Mouse (Mus musculus) retina, adult 2 months (tissue): ENCODE measurements around the gene Mmab.

Source experiments
- DNase-seq: peaks from one replicate; pipeline ENCODE4 v3.0.0-alpha.2; 2012; ENCODE audit warnings: low read depth, low spot score

Gene Mmab

GRCm38 (mm10) chr5:114443566-114444367 lies at the start of gene Mmab, which contains the start of gene Mvk:
TSS of gene Mmab (minus strand) at chr5:114444060.
TSS of gene Mvk (plus strand) at chr5:114444269.
- DNase-seq = peak; percentile 95

DNA sequence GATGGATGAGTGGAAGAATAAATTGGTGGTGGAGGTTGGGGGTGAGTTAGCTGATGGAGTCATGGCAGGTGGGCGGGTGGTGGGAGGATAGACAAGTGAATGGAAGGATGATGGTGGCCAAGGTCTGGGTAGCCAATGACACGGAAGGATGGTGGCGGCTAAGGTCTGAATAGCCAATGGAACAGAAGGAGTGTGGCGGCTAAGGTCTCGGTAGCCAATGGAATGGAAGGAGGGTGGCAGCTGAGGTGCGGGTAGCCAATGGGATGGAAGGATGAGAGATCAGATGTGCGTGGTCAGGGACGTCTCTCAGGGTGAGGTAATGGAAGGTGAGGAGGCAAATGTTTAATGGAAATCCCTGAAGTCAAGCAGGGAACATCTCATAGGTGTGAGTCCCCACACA lies 46.4 kb upstream of the Mmab start:
- DNase-seq = no peak

- no peak for DNase-seq
Measured at GRCm38 (mm10) chr5:114489570-114489969, 45.7 kb upstream of the Mmab start.

- no peak for DNase-seq
Measured at GRCm38 (mm10) chr5:114485685-114486084, 41.8 kb upstream of the Mmab start.

GRCm38 (mm10) chr5:114482587-114483011 lies 38.7 kb upstream of the Mmab start:
- DNase-seq = no peak

GRCm38 (mm10) chr5:114478267-114478666 lies 34.4 kb upstream of the Mmab start:
- no peak for DNase-seq

DNA sequence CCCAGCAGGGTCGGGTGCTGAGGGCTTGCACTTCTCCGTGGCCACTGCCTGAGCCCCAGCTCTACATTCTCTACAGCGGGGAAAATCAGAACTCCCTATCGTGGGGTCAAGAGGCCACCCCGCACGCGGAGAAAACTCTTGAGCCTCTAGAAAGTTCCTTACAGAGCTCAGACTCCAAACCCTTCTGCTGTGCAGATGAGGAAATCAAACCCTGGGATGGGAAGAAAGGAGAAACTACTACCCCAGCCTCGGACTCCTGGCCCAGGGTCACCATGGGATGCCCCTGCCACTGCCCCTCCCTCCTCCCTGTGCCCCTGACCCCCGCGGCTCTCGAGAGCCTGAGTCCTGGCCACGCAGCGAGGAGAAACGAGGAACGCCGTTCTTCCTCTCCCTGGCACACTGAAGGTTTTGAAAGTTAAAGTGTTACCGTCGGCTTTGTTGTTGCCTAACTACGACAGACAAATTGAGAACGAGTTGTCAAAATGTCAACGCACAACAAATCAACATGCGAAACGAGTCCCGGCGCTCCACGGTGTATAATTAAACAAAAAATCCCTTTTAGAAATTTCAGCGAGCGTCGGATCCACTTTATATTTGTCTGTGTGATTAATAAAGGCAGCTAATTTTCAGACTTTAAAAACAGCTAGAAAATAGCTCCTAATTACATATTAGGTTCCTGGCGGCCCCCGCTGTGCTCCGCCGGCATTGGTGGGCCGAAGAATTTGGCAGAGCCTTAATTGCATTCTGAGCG lies 31.1 kb upstream of the Mmab start:
- DNase-seq = no peak

DNA sequence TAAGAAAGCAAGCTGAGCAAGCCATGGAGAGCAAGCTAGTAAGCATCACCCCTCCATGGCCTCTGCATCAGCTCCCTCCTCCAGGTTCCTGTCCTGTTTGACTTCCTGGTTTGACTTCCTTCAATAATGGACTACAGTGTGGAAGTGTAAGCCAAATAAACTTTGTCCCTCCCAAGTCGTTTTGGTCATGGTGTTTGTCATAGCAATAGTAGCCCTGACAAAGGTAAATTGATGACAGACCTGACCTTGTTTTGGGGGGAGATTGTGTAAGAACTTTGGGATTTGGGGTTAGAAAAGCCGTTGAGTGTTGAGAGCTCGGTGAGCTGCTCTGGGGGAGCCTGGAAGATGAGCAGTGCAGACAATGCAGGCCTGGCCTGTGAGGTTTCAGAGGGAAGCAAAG lies 26.5 kb upstream of the Mmab start:
- no peak for DNase-seq

- no peak for DNase-seq
Measured at GRCm38 (mm10) chr5:114468007-114468406, 24.1 kb upstream of the Mmab start.

- DNase-seq = peak; percentile 85
Measured at GRCm38 (mm10) chr5:114467430-114467829, 23.6 kb upstream of the Mmab start.

DNA sequence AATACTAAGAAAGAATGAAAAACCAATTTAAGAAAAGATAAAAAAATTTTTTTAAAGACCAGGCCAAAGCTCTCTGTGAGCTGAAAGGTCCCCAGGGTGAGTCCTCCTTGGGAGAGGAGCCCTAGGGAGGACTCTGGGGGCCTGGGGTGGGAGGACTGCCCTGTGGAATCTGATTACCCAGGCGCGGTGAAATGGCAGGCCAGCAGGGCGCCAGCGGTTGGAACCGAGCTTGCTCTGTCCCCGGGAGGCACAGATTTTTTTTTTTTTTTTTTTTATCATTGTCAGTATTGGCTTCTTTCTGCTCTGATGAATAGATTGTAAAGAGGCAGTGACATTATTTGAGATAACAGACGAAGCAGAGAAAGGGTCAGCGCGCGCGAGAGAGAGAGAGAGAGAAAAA lies 23.2 kb upstream of the Mmab start:
- DNase-seq = no peak

GRCm38 (mm10) chr5:114465641-114466040 lies 21.8 kb upstream of the Mmab start:
- no peak for DNase-seq

DNA sequence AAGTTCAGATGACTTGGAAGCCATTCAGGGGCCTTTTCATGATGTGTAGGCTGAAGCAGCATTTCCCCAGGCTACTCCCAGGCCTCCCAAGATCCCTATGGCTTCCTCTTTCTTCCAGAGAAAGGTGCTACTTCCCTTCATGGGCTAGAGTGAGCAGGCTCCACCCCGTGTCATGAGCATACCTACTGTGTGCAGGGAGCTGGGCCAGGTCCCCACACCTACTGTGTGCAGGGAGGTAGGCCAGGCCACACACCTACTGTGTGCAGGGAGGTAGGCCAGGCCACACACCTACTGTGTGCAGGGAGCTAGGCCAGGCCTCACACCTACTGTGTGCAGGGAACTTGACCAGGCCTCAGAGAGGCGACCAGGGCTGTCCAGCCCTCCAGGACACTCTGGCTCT lies 20.7 kb upstream of the Mmab start:
- DNase-seq = no peak

DNA sequence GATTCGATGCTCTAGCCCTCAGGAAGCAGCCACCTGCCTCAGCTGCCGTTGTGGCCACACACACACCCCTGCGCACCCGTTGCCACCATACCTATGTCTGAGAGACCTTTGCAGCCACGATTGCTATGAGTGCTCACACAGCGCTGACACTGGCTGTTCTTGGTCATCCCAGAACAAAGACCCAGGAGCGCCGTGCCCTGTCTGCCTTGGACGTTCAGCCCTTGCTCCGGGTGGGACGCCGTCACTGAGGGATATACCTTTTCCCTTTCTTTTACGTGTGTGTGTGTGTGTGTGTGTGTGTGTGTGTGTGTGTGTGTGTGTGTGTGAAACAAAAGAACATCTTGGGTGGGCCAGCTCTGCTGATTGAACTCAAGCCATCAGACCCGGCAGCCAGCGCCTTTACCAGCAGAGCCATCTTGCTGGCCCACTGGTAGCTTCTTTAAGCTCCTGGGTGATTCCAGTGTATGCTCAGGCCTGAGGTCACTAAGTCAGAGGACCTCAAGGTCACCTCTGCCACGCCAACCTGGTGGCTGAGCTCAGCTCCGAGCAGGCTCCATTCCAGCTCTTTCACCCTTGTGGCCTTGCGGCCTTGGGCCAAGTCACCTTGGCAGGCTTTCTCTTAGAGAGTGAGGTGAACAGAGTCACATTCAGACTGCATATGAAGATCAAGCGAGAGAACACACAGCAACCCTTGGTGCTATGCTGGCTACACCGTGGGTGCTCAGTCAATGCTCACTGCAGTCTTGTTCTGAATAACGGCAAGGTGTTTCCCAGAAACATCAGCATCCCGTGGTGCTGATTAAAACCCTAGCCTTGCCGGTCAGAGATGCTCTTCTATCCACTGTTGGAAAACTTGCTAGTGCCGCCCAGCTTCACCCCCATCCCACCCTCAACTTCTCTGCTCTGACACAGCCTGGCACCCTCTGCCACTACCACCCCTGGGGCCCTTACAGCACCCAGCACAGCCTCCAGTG lies 18.5 kb upstream of the Mmab start:
- DNase-seq = no peak

DNA sequence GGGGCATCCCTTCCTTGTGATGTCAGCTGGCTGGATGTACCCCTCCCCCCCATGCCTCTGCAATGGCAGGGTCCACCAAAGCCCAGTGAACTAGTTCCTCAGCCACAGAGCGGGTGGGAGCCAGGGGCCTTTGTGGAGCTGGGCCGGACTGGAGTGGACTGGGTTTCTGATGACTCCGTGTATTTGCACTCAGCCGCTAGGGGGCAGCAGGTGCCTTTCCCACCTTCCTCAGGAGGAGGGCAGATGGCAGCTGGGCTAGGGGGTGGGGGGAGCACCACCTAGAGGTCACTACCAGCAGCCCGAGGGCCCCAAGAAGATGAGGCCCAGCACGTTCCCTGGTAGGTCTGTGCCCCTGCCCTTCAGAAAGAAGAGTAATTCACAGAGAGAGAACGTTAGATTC lies 17.4 kb upstream of the Mmab start:
- peak; percentile 72 for DNase-seq

DNA sequence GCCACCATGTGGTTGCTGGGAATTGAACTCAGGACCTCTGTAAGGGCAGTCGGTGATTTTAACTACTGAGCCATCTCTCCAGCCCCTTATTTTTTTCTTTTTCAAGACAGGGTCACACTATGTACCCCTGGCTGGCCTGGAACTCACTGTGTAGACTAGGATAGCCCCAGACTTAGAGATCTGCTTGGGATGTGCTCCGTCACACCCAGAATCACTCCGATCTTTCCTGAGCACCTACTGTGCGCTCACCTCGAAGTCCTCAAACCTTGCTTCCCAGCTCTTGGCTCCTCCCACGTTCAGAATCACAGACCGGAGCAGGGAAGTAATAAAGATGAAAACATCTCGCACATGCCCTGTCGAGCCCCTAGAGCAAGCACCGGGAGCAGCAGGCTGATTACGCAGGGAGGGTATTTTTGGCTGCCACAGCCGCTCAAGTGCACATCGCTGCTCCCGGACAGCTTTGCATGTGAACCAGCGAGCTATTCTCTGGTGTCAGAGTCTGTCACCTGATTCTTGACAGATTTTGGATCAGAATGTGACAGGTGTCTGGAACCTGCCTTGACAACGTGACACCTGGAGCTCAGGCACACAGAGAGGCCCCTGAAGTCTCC lies 13.2 kb upstream of the Mmab start:
- DNase-seq = no peak

DNA sequence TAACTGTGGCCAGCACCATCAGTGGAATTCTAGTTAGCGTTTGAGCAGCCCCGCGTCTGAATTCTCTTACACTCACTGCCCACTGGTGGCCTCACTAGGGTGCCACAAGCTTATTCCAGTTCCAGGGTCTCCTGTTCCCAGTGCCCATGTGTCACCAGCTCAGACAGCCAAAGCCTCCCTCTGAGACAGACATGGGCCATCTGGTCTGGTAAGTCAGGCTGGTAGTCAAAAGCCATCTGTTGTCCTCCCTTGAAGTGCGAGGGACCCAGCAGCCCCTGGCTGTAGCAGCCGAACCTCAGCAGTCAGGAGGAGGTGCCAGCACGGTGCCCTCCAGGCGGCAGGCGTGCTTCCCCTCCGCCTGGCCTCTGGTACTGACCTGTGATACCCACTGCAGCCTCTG lies 12.4 kb upstream of the Mmab start:
- DNase-seq = no peak

- DNase-seq = no peak
Measured at GRCm38 (mm10) chr5:114449011-114449410, 5.2 kb upstream of the Mmab start.

DNA sequence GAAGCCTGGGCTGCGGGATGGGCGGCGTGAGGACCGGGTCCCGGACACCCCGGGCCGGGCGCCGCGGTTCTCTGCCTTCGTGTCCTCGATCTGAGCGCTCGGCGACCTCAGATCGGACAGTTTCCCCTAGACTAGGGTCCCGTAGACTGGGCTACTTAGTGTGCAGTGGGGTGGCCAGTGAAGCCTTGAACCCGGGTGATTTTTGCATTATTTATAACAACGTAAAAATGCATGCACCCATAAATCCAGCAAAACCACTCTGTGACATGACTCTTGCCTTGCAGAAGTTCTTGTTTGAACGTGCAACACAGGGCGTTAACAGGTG lies 470 bp upstream of the Mmab start:
- DNase-seq = no peak

- DNase-seq = no peak
Measured at GRCm38 (mm10) chr5:114435588-114435987, 8.3 kb downstream of the Mmab start.

- no peak for DNase-seq
Measured at GRCm38 (mm10) chr5:114434359-114434758, 9.5 kb downstream of the Mmab start.

DNA sequence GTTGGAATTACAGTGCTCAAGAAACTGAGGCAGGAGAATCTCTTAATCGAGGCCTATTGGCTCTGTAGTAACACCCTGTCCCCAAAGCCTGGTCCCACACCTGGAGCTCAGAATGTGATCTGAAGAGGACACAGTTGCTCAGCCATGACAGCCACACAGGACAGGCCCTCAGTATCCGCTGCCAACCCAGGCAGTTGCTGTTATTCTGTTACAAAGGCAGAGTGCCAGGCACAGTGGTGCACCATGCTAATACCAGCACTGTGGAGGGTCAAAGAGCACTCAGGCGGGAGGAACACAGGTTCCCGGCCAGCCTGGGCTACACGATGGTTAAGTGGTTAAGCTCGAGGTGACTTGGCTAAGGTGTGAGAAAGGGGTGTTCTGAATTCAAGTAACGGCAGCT lies 14.1 kb downstream of the Mmab start:
- no peak for DNase-seq
